Mouse (Mus musculus) layer of hippocampus, adult 18-20 months (tissue): Measurements from ENCODE around the gene Epb41l1. TPM values are rescaled to one million over a fixed set of nuclear protein-coding genes. Genes with fewer than 3 reads are reported as not detected.

Experiments used
- DNase-seq, 2 experiments: peaks; one replicate each; pipeline ENCODE4 v3.0.0; 2022; ENCODE audit warnings: low spot score in 2 of 2
- total RNA-seq, 2 experiments: library from RNA; stranded (reverse); gene quantifications; 2 replicates each; pipeline ENCODE4 v1.2.3; 2021

Epb41l1 gene
- total RNA-seq, 2 experiments from 2014 or later, result 338 to 343 TPM

DNA sequence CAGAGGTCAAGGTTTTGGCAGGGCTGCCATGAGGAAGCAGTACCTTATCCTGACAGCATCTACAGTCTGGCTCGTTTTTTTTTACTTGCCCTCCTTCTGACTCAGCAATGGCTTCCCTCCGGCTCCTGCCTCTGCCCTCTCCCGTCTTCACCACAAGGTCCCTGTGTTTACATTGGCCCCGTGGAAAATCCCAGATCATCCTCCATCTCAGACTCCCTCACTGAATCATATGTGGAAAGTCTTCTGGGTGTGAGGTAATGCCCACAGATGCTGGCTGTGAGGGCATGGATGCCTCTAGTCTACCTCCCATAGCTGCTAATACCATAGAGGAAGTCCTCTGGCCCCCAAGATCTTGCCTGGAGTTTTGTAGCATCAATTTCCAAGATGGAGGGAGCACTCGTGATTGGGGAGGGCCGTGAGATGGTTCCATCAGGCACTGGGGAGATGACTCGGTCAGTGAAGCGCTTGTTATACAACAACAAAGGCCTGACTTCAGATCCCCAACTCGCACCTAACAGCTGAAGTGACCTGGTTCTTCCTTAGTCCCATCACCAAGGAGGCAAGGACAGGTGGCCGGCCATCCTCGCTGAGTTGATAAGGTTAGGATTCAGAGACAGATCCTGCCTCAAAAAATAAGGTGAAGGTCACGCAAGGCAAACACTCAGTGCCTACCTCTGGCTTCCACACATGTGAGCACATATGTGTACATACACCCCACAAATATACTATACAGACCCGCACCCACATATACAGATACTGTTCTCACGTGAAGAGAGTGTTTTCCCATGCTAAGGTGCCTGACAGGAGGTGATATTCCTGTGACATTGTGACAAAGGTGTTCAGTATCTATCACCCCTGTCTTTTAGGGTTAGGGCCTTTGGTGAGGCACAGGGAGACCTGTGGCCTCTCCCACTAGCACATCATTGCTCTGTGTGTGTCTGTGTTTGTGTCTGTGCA is 36.0 kb downstream of the Epb41l1 start:
- no peak for DNase-seq

DNA sequence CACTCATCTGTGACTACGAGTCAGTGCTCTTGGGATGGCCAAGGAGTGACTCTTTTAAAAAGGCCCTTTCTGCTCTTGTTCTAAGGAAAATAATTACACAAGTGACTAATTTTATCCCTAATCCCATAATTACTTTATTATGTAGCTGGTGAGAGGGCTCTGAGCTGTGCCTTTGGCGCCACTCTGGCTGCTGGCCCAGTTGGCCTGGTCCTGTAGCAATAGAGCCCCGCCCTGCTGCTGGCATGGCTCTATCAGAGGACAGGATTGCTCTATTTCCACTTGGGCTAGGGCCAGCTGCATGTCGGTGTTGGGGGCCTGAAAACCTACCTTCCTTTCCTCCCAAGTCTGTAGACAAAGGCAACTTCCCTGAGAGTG is 36.6 kb downstream of the Epb41l1 start:
- DNase-seq, result no peak

DNA sequence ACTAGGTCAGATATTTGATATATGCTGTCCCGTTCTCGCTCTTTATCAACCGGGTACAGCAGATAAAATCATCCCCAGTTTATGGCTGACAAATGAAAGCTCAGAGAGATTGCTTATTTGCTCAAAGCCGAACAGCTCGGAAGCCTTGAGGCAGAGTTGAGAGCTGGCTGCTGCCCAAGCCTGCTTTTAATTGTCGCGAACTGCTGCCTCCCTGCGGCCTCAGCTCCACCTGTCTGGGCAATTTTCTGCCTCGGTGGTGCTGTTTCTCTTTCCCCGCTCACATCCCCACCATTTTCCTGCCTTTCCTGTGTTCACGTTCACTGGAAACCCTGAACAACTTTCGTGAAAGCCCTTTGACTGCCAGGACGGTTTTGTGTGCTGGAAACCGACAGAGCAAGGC is 39.8 kb downstream of the Epb41l1 start:
- DNase-seq, result peak; percentile 66 to 86

DNA sequence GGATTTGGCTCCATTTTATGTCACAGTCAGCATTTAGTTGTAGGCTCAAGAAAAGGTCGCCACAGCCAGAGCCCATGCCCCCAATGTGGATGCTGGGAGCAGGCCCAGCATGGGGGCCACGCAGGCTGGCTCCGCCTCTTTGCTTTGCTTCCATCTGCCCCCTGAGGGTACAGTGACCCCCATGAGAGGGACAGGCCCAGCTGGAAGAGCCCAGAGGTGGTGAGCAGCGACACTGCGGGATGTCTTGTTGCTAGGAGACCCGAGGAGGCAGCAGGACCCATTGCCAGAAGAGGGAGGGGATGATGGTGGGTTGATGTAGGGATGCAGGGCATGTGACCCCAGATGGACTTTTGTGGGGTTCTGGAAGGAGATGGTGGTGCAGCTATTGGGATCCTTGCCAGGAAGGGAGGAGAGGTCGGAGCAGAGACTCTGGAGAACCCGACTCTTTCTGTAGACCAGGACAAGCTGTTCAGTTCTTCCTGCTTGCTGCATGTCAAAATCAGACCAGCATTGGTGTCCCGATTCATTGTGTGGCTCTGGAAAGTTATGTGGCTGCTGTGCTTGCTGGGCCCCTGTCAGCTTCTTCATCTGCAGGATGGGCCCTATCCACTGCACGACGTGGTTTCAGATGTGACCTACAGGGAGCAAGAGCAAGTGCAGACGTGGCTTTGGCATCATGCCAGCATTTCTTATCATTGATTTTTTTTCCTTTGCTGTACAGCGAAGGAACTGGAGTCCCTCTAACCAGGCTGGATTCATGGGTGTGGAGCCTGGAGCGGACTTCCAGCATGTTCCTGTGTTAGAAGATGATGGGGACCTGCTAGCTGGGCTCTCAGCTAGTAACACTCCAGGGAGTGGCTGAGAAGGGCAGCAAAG is 41.7 kb downstream of the Epb41l1 start:
- DNase-seq, result no peak

DNA sequence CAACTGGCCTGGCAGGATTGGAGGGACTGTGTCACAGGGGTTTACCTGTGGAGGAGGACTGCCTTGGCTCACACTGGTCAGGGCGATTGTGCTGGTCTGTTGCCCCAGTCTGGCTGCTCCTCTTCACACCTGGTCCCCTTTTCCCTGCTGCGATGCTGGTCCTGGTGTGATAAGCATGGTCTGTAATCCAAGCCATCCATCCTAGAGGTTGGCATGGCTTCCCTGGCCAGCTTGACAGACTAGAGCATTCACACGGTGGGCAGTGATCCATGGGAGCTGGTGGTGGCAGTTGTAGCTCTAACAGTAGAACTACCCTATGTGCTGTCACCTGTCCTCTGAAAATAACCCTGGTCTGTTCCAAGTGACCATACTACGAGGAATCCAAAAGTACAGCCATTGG is 43.7 kb downstream of the Epb41l1 start:
- DNase-seq, result no peak

DNA sequence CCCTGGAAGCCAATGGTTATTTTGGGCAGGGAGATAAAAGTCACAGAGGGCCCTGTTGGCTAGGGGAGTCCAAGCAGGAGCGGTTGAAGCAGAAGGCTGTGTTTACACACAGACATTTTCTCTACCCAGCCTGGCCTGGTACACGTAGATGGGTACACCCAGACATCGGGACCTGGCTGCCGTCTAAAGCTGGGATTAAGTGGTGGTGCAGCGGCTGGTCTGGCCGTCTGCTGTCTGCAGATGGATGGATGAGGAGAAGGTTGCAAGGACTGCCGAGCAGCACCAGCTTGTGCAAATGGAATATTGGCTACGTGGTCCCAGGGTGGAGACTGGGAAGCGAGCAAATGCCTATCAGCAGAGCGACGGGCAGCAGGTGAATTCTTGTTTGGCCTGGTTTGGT is 46.8 kb downstream of the Epb41l1 start:
- no peak for DNase-seq

DNA sequence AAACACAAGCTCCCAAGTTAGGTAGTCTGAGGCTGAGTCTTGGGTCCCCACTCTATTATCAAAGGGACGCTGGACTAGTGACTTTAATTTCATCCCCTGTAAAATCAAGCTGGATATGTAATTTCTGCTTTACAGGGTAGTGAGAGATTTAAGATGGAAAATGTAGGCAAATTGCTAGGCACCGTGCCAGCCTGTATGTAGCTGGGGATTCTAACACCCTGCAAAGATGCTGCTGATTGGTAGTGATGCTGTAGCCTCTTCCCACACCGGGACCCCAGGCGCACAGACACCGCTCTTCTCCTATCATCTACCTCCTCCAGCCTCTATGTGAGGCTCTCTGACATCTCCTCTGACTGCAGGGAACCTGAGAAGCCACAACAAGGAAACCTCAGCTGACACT is 48.2 kb downstream of the Epb41l1 start:
- no peak for DNase-seq

DNA sequence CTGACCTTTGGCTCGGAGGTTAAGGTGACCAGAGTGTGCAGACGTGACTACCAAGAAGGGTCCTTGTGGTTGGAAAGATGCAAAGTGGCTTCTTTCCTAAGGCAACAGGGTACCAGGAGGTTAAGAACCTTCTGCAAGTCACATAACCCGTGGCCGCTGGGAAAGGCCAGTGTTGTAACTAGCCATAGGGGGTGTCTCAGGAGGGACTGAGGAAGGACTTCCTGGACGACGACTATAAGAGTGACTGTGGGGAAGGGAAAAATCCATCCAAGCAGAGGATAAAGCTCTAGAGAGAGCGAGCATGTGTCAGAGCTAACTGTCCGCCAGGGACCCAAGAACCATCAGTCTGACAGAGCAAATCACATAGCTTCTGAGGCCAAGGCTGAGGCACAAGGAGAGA is 48.8 kb downstream of the Epb41l1 start:
- DNase-seq, result no peak

DNA sequence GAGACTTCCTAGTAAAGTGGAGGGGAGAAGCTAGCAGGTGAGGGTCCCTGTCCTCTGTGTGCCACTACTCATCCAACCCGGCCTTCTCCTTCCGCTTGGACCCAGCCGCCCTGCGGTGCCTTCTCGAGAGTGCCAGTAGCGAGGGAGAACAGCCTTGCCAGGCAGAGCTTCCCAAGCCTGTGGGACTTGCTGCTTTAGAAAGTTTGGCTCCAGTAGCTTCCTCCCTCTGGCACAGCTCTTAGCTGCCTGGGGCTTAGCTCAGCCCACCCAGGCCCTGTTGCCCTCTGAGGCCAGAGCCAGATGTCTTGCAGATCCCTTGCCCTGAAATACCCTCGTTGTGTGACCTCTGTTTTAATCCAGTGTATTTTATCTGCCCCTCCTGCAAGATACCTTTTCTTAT is 50.2 kb downstream of the Epb41l1 start:
- DNase-seq, result no peak

DNA sequence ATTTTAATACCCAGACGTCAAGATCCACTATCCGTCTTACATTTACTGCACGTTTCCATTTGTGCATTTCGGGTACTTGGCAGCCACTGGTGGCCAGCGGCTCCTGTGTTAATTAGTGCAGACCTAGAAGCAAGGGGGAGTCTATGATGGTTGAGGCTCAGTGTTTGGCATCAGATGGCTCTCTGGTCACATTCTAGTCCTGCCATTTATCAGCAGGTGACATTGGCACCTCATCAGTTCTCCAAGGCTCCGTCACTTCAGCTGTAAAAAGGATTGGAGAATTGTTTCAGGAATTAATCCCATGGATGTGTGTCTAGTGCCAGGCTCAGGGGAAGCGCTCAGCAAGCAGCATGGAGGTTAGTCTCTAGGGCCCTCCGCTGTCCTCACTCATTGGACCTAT is 51.6 kb downstream of the Epb41l1 start:
- no peak for DNase-seq

DNA sequence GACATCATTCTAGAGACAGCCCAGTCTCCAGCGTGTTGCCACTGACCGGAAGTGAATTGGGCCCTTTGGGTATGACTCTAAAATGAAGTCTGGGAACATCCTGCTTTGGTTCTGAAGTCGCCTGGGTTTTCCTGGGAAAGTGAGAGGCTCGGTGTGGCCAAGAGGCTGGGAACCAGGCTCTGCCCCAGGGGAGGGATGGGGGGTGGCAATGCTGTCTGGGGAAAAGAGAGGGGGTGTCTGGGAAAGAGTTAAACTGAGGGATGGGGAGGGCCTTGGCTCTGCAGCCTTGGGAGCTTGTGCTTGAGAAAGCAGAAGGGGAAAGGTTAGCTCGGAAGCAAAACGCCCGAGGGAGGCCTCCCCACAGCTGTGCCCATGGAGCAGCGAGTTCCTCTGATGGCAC is 53.0 kb downstream of the Epb41l1 start:
- no peak for DNase-seq

DNA sequence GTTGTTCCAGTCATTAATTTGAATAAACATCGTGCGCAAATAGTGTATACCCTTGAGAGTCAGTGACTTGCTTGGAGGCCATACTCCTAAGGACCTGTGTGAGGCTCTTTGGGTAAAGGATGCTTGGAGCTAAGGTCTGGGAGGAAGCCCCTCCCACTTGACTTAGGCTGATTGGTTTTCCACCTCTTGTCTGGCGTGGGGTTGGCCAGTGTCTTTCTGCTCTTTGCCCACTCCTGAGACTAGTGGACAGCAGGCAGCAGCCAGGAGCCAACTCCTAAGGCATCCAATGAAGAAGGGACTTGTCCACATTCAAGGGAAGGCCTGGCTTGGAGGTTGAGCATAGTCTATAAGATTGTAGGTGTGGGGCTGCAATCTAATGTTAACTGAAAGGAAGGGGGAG is 53.4 kb downstream of the Epb41l1 start:
- DNase-seq, result no peak

DNA sequence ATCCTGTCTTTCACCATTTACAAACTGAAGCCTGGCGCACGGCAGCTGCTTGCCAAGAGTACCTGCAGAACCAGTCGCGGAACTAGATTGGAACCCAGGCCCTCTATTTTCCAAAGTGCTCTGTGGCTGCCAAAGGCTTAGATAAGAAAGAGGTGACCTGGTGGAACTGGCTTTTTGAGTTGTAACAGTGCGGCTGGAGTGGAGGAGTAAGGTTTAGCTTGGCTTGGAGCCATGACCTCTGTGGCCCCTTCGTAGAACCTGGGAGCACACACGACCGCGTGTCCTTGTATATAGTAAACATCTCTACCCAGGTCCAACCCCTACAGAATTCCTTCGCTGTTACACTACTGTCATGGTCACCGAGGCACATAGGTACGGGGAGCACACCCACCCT is 54.2 kb downstream of the Epb41l1 start:
- no peak for DNase-seq

DNA sequence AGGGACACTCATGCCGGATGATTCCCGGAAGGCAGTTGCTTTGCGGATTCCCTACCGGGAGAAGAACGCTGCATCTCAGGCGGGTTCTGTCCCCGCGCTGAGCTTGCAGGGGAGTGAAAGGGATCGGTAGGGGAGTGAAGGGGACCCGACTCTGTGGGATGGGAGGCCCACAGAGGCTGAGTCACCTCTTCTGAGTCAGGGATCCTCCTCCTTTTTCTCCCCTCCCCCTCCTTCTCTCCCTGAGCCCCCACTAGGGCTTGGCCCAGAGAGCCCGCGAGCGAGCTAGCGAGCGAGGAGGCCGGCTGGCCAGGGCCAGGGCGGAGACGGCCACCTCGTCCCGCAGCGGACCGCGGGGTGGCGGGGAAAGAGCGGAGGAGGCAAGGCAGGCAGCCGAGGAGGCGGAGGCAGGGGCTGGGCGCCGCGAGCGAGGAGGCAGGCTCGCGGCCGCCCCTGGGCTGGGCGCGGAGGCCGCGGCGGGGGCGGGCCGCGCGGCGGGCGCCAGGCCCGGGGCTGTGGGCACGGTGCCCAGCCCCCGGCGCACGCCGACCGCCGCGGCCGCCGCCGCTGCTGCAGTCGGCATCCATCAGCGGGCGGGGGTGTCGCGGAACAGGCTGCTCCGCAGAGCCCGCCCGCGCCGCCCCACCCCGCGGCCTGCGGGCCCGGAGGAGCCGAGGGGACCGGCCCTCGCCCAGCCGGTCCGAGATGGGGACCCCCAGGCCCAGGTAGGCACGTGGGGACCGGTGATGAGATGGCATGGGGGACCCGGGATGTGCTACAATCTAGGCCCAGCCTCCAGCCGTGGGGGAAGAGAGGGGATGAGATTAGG is 54.8 kb downstream of the Epb41l1 start:
- peak; percentile 61 to 80 for DNase-seq

DNA sequence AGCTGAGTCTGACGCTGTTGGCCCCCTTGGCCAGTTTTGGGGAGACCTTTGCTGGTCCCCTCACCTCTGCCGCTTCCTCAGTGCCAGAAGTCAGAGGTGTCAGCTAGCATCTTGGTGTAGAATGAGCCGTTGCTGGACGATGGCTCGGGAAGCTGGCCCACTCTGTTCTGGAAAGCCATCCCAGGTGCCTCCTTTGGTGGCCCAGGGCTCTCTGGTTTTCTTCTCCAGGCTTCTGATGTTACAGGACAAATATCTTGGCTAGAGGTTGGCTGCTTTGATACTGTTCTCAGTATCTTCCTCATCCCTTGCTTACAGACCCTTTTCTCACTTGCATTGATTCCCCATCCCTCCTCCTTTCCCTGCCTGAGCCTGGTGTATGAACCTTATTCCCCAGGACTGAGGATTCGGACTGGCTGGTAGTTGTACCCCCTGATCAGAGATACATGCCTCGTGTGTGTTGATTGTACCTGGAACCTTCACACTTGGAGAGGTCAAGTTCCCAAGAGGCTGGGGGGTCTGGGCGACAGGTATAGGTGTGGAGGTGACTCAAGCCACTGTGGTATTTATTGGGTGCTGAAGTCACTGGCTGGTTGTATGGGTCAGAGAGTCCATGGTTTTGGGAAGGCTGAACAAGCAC is 55.5 kb downstream of the Epb41l1 start:
- DNase-seq, result no peak

DNA sequence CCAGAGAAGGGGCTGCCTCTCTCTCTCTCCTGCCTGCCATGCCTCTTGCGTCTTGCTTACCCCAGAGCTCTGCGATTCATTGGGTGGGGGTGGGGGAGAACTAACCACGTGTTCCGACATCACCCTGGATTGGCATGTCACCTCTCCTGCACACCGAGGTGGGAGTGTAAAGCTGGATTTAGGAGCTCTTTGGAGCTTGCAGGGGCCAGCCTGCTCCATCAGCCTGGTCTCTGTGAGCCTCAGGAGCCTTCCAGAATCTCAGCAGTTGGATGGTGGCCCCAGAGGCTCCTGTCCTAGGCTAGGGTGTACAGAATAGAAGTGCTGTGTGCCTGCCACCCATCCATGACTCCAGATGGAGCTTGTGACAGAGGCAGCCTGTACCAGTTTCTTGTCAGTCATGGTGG is 56.0 kb downstream of the Epb41l1 start:
- DNase-seq, result peak; percentile 46 to 63

DNA sequence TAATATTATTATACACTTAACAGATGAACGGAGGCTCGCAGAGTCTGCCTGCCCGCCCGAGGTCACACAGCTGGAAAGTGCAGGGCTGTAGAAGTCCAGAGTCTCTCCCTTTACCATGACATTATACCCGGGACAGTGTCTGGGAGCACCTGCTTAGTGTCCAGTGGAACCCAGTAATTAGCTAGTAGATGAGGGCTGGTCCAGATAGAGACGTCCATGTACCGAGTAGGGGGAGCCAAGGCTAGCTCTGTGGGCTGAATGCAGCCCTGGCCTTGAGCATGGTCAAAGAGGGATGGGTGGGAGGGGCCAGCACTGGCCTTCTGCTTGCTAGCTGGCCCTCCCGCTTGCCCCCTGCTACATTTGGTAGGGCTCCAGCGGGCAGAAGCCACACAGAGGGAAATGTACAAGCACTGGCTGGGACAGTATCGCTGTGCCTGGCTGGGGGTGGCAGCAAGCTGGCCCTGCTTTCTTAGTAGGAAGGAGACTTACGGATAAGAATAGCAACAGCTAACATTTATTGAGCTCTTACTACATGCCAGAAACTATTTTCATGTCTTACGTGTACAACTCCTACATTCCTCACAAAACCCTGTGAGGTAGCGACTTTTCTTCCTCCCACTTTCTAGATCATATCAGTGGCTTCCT is 57.5 kb downstream of the Epb41l1 start:
- no peak for DNase-seq

DNA sequence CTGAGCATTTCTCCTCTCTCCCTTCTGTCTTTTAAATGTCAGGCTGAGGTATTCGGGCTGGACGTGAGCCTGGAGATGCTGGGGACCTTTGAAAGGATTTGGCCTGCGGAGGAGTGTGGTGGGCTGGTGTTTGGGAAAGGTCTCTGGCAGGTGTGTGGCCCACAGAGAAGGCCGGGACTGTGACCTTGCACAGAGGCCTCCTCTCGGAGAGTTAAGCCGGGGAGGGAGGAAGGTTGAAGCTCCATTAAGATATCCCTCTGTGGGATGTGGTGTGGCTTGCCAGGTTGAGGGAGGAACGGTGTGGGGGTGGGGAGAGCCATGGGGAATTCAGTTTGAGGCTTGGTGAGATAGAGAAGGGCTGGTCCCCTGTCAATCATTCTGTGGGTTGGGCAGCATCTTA is 59.1 kb downstream of the Epb41l1 start:
- peak in 1 of 2 experiments; percentile 65 for DNase-seq

DNA sequence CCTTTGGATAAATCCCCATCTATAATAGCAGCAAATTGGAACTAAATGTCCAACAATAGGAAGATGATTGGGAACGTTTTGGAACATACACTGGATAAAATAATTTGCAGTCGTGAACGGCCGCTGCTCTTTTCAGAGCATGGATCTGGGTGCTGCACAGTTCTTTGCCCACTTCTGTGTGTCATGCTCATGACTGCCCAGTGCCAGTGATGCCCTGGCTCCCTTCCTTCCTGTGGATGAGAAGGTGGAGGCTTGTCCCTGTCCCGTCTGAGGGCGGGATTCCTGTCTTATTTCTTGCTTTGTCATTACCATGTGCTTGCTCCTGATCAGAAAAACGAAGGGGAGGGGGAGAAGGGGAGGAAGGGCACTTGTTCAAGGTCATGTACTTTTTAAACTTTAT is 59.6 kb downstream of the Epb41l1 start:
- DNase-seq, result no peak

DNA sequence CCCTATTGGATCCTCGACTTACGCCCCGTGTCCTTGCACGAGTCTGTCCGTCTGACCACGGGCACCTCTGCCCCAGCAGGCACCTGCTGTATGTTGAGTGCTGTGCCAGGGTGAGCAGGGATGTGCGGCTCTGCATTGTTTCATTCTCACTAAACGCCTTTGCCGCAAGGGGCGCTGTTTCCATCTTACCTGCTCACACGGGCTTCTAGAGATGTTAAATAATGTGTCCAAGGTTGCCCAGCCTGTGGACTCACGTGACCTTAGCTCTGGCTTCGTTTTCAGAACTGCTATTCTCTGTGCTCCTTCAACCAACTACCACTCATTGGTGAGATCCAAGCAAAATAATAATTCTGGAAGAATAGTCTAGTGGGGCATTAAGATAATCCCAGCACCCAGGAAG is 61.6 kb downstream of the Epb41l1 start:
- peak in 1 of 2 experiments; percentile 67 for DNase-seq
